Mouse (Mus musculus): ENCODE results near the gene Atp8b4. TPM values are rescaled to one million over a fixed set of nuclear protein-coding genes. Genes with fewer than 3 reads are reported as not detected.
"Not testable (repeated sequence)": the region's sequence is repeated elsewhere in the genome, so short reads cannot be mapped to it uniquely, and the experiment has no call there.

Atp8b4 gene
- total RNA-seq (2021), result under 1 TPM; 0.49 to 0.99 TPM
- long read RNA-seq, experiment 1, result 0 reads
- long read RNA-seq, experiment 2, full-length matches to known transcripts, result 1 of 1 reads
- long read RNA-seq, experiment 2, partial matches to known transcripts, result 0 of 1 reads
- long read RNA-seq, experiment 2, other reads (novel, unspliced or antisense), result 0 of 1 reads

GRCm38 (mm10) chr2:126500521-126500920 lies at the start of gene Atp8b4:
Gene Atp8b4, minus strand, starts transcription at chr2:126500674.
- DNase-seq, result no peak

GRCm38 (mm10) chr2:126549681-126550080 lies 49.2 kb upstream of the Atp8b4 start:
- no peak for DNase-seq

GRCm38 (mm10) chr2:126546392-126546791 lies 45.9 kb upstream of the Atp8b4 start:
- DNase-seq, result no peak

GRCm38 (mm10) chr2:126545297-126545696 lies 44.8 kb upstream of the Atp8b4 start:
- DNase-seq, result no peak

- DNase-seq, result no peak
Observed at GRCm38 (mm10) chr2:126542211-126542610, 41.7 kb upstream of the Atp8b4 start.

GRCm38 (mm10) chr2:126540390-126540925 lies 40.0 kb upstream of the Atp8b4 start:
- DNase-seq, result no peak

GRCm38 (mm10) chr2:126537654-126538053 lies 37.2 kb upstream of the Atp8b4 start:
- DNase-seq, result no peak

GRCm38 (mm10) chr2:126530581-126530980 lies 30.1 kb upstream of the Atp8b4 start:
- no peak for DNase-seq

- no peak for DNase-seq
Observed at GRCm38 (mm10) chr2:126527461-126527860, 27.0 kb upstream of the Atp8b4 start.

GRCm38 (mm10) chr2:126524271-126524670 lies 23.8 kb upstream of the Atp8b4 start:
- DNase-seq, result no peak

GRCm38 (mm10) chr2:126523101-126523745 lies 22.7 kb upstream of the Atp8b4 start:
- DNase-seq, result not testable (repeated sequence)

GRCm38 (mm10) chr2:126522056-126522455 lies 21.6 kb upstream of the Atp8b4 start:
- no peak for DNase-seq

- no peak for DNase-seq
Observed at GRCm38 (mm10) chr2:126521471-126521870, 21.0 kb upstream of the Atp8b4 start.

GRCm38 (mm10) chr2:126520828-126521227 lies 20.4 kb upstream of the Atp8b4 start:
- no peak for DNase-seq

- DNase-seq, result peak; percentile 30
Observed at GRCm38 (mm10) chr2:126519872-126520581, 19.6 kb upstream of the Atp8b4 start.

- no peak for DNase-seq
Observed at GRCm38 (mm10) chr2:126515069-126515826, 14.8 kb upstream of the Atp8b4 start.

- no peak for DNase-seq
Observed at GRCm38 (mm10) chr2:126508228-126508627, 7.8 kb upstream of the Atp8b4 start.

GRCm38 (mm10) chr2:126507477-126507876 lies 7.0 kb upstream of the Atp8b4 start:
- DNase-seq, result no peak

- peak; percentile 22 for DNase-seq
Observed at GRCm38 (mm10) chr2:126505156-126505555, 4.7 kb upstream of the Atp8b4 start.

GRCm38 (mm10) chr2:126499730-126500129 lies 744 bp downstream of the Atp8b4 start:
- DNase-seq, result no peak

- no peak for DNase-seq
Observed at GRCm38 (mm10) chr2:126498761-126499452, 1.6 kb downstream of the Atp8b4 start.

- no peak for DNase-seq
Observed at GRCm38 (mm10) chr2:126496838-126497237, 3.6 kb downstream of the Atp8b4 start.

Data from gastrocnemius, postnatal 10 days (tissue).